Mouse (Mus musculus): ENCODE results near the gene Gm21887. TPM values are rescaled to one million over a fixed set of nuclear protein-coding genes. Genes with fewer than 3 reads are reported as not detected.
A peak's percentile ranks its signal among the peaks of the same experiment; 100 is the strongest.
"Not testable (repeated sequence)": the region's sequence is repeated elsewhere in the genome, so short reads cannot be mapped to it uniquely, and the experiment has no call there.

The Gm21887 gene
- polyA plus RNA-seq, 1 experiment from 2014 or later = 212 TPM

DNA sequence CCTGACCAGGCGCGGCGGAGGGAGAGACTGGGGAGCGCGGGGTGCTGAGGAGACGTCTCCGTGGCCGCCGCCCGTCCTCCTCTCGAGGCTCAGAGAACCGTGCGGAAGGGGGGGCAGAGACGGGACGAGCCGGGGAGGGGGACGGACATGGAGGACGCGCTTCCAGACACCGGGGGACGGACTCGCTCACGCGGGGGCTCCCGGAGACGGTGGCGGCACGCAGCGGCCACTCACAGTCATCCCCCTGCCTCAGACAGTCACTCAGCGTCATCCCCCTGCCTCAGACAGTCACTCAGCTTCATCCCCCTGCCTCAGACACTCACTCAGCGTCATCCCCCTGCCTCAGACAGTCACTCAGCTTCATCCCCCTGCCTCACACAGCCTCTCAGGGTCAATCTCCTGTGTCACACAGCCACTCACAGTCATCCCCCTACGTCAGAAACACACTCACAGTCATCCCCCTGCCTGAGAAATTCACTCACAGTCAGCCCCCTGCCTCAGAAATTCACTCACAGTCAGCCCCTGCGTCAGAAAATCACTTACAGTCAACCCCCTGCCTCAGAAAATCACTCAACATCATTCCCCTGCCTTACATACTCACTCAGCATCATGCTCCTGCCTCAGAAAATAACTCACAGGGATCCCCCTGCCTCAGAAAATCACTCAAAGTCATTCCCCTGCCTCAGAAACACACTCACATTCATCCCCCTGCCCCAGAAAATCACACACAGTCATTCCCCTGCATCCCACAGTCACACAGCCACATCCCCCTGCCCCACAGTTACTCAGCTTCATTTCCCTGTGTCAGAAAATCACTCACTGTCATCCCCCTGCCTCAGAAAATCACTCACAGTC, 15.2 kb upstream of the Gm21887 start:
- not testable (repeated sequence) for H3K4me1 ChIP-seq; H3K4me2 ChIP-seq (replicated peaks); H3K27me3 ChIP-seq; H3K9ac ChIP-seq; ATAC-seq (ENCODE audit: insufficient number of reproducible peaks, insufficient read depth, low FRiP score, low TSS enrichment); H3K4me3 ChIP-seq; H3K27ac ChIP-seq
- 24% methylated on average over 2 of the region's 33 CpGs for WGBS
- peaks cover 15% of the 10 kb centered on the region for H3K9me3 ChIP-seq
- H3K36me3 ChIP-seq = peaks cover 11% of the 10 kb centered on the region

DNA sequence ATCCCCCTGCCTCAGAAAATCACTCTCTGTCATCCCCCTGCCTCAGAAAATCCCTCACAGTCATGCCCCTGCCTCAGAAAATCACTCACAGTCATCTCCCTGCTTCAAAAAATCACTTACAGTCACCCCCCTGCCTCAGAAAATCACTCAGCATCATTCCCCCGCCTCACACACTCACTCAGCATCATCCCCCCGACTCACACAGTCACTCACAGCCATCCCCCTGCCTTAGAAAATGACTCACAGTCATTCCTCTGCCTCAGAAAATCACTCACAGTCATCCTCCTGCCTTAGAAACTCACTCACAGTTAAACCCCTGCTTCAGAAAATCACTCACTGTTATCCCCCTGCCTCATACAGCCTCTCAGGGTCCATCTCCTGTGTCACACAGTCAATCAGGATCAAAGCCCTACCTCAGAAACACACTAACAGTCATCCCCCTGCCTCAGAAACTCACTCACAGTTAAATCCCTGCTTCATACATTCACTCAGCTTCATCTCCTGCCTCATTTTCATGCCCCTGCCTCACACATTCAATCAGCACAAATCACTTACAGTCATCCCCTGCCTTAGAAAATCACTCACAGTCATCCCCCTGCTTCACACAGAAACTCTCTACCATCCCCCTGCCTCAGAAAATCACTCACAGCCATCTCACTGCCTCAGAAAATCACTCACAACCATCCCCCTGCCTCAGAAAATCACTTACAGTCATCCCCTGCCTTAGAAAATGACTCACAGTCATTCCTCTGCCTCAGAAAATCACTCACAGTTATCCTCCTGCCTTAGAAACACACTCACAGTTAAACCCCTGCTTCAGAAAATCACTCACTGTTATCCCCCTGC, 14.4 kb upstream of the Gm21887 start:
- not testable (repeated sequence) for H3K36me3 ChIP-seq; H3K9ac ChIP-seq; H3K27me3 ChIP-seq; ATAC-seq (ENCODE audit: insufficient number of reproducible peaks, insufficient read depth, low FRiP score, low TSS enrichment); H3K4me1 ChIP-seq; H3K27ac ChIP-seq; H3K9me3 ChIP-seq; H3K4me3 ChIP-seq; H3K4me2 ChIP-seq (replicated peaks)
- WGBS = 12% methylated on average over 2 of the region's 2 CpGs

DNA sequence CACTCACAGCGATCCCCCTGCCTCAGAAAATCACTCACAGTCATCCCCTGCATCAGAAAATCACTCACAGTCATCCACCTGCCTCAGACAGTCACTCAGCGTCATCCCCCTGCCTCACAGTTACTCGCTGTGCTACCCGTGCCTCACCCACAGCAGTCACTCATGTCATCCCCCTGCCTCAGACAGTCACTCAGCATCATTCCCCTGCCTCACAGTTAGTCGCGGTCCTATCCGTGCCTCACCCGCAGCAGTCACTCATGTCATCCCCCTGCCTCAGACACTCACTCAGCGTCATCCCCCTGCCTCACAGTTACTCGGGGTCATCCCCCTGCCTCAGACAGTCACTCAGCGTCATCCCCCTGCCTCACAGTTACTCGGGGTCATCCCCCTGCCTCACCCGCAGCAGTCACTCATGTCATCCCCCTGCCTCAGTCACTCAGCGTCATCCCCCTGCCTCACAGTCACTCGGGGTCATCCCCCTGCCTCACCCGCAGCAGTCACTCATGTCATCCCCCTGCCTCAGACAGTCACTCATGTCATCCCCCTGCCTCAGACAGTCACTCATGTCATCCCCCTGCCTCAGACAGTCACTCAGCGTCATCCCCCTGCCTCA, 13.4 kb upstream of the Gm21887 start:
- H3K27me3 ChIP-seq; H3K27ac ChIP-seq; H3K4me2 ChIP-seq (replicated peaks); H3K9ac ChIP-seq; H3K4me1 ChIP-seq; H3K4me3 ChIP-seq; ATAC-seq (ENCODE audit: insufficient number of reproducible peaks, insufficient read depth, low FRiP score, low TSS enrichment); H3K36me3 ChIP-seq; H3K9me3 ChIP-seq: not testable (repeated sequence)
- WGBS = no CpG with 5 or more reads among the region's 17 CpGs

DNA sequence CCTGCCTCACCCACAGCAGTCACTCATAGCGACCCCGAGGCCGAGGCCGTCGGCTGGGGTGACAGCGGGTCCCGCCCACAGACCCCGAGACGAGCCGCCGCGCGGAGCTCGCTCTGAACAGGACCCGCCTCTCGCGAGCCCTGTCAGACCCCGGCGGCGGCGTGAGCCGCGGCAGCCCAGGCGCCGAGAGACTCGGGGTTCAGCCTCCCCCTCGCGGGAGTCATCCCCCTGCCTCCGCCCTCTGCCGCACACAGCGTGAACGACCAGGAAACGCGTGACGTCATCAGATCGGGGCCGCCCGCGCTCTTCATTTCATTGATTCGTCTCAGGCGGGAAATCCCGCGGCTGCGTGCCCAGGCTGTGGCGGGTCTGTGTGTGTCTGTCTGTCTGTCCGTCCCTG, 12.5 kb upstream of the Gm21887 start:
- not testable (repeated sequence) for H3K36me3 ChIP-seq; ATAC-seq (ENCODE audit: insufficient number of reproducible peaks, insufficient read depth, low FRiP score, low TSS enrichment); H3K9me3 ChIP-seq; H3K9ac ChIP-seq; H3K4me2 ChIP-seq (replicated peaks); H3K4me1 ChIP-seq; H3K27ac ChIP-seq; H3K4me3 ChIP-seq; H3K27me3 ChIP-seq
- no CpG with 5 or more reads among the region's 46 CpGs for whole genome bisulfite sequencing

DNA sequence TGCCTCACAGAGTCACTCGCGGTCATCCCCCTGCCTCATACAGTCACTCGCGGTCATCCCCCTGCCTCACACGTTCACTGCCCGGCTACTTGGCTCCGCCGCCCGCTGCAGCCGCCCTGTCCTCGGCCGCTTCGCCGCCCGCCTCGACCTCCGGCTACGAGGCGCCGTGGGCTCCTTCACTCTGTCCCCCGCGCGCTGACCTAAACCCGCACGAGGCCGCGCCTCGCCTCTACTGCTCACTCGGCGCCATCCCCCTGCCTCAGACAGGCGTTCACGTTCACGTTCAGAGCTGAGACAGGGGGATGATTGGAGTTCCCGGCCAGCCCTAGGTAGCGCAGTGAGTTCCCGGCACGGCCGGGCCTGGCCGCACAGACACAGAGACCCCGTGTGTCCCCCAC, 12.0 kb upstream of the Gm21887 start:
- not testable (repeated sequence) for H3K4me2 ChIP-seq (replicated peaks)

DNA sequence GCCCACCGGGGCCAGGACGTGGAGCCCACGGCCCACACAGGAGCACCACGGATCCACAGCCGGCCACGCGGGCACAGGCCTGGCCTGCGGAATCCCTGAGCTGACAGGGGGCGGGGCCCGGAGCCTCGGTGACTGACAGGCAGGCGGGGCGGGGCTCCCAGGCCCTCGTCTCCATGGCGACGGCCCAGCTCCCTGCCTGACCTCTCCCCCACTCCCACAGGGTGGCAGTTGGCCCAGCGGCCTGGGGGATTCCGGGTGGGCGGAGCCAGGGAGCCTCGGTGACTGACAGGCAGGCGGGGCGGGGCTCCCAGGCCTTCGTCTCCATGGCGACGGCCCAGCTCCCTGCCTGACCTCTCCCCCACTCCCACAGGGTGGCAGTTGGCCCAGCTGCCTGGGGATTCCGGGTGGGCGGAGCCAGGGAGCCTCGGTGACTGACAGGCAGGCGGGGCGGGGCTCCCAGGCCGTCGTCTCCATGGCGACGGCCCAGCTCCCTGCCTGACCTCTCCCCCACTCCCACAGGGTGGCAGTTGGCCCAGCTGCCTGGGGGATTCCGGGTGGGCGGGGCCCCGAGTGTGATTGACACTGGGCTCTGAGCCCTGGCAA, 11.5 kb upstream of the Gm21887 start:
- not testable (repeated sequence) for H3K9ac ChIP-seq; H3K27me3 ChIP-seq; H3K36me3 ChIP-seq; H3K4me2 ChIP-seq (replicated peaks); H3K4me1 ChIP-seq; H3K9me3 ChIP-seq
- peak overlapping the region; percentile 23; the same call in 1 of the 2 replicates for H3K4me3 ChIP-seq
- WGBS = 11% methylated on average over 19 of the region's 37 CpGs
- peak overlapping the region; percentile 30; the same call in 1 of the 2 replicates for H3K27ac ChIP-seq
- ATAC-seq (ENCODE audit: insufficient number of reproducible peaks, insufficient read depth, low FRiP score, low TSS enrichment) = peak; percentile 76; the same call in 1 of the 2 replicates

More for the DNA sequence above, 12.0 kb upstream of the Gm21887 start:
- H3K9ac ChIP-seq, H3K36me3 ChIP-seq, H3K4me1 ChIP-seq, H3K27me3 ChIP-seq, H3K9me3 ChIP-seq: not testable (repeated sequence)
- WGBS = 25% methylated on average over 32 of the region's 40 CpGs
- ATAC-seq (ENCODE audit: insufficient number of reproducible peaks, insufficient read depth, low FRiP score, low TSS enrichment) = peak; percentile 43; the same call in 1 of the 2 replicates
- Histone ChIP-seq H3K27ac (peak overlapping the region; percentile 30; the same call in 1 of the 2 replicates), H3K4me3 (peak overlapping the region; percentile 23; the same call in 1 of the 2 replicates)

DNA sequence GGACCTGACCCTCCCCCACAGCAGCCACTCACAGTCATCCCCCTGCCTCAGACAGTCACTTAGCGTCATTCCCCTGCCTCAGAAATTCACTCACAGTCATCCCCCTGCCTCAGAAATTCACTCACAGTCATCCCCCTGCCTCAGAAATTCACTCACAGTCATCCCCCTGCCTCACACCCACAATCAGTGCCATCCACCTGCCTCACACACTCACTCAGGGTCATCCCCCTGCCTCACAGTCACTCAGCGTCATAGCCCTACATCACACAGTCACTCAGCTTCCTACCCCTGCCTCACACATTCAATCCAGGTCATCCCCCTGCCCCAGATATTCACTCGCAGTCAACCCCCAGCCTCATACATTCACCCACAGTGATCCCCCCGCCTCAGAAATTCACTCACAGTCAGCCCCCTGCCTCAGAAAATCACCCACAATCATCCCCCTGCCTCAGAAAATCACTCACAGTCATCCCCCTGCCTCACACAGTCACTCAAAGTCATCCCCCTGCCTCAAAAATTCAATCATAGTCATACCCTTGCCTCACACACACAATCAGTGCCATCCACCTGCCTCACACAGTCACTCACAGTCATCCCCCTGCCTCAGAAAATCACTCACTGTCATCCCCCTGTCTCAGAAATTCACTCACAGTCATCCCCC, 10.8 kb upstream of the Gm21887 start:
- not testable (repeated sequence) for H3K4me2 ChIP-seq (replicated peaks)
- 8% methylated on average over 3 of the region's 4 CpGs for WGBS

DNA sequence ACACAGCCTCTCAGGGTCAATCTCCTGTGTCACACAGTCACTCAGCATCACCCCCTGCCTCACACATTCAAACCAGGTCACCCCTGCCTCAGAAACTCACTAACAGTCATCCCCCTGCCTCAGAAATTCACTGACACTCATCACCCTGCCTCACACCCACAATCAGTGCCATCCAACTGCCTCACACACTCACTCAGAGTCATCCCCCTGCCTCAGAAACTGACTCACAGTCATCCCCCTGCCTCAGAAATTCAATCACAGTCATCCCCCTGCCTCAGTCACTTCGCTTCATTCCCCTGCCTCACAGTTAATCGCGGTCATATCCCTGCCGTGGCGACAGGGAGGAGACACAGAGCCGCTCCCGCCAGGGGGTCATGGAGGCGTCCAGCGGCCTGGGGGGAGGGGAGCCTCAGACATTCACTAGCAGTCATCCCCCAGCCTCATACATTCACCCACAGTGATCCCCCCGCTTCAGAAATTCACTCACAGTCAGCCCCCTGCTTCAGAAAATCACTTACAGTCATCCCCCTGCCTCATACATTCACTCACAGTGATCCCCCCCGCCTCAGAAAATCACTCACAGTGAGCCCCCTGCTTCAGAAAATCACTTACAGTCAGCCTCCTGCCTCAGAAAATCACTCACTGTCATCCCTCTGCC, 10.1 kb upstream of the Gm21887 start:
- not testable (repeated sequence) for H3K27ac ChIP-seq; H3K9ac ChIP-seq; H3K9me3 ChIP-seq; H3K4me1 ChIP-seq; H3K27me3 ChIP-seq; ATAC-seq (ENCODE audit: insufficient number of reproducible peaks, insufficient read depth, low FRiP score, low TSS enrichment); H3K36me3 ChIP-seq; H3K4me3 ChIP-seq; H3K4me2 ChIP-seq (replicated peaks)
- 31% methylated on average over 9 of the region's 11 CpGs for WGBS

More for the DNA sequence above, 10.8 kb upstream of the Gm21887 start:
- ATAC-seq (ENCODE audit: insufficient number of reproducible peaks, insufficient read depth, low FRiP score, low TSS enrichment); H3K36me3 ChIP-seq; H3K4me1 ChIP-seq; H3K9me3 ChIP-seq; H3K4me3 ChIP-seq; H3K9ac ChIP-seq; H3K27me3 ChIP-seq; H3K27ac ChIP-seq: not testable (repeated sequence)

DNA sequence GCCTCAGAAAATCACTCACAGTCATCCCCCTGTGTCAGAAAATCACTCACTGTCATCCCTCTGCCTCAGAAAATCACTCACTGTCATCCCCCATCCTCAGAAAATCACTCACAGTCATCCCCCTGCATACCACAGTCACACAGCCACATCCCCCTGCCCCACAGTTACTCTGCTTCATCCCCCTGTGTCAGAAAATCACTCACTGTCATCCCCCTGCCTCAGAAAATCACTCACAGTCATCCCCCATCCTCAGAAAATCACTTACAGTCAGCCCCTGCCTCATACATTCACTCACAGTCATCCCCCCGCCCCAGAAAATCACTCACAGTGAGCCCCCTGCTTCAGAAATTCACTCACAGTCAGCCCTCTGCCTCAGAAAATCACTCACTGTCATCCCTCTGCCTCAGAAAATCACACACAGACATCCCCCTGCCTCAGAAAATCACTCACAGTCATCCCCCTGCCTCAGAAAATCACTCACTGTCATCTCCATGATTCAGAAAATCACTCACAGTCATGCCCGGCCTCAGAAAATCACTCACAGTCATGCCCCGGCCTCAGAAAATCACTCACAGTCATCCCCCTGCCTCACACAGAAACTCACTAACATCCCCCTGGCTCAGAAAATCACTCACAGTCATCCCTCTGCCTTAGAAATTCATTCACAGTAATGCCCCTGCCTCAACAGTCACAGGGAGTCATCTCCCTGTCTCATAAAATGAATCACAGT, 9.4 kb upstream of the Gm21887 start:
- H3K36me3 ChIP-seq; H3K4me2 ChIP-seq (replicated peaks); ATAC-seq (ENCODE audit: insufficient number of reproducible peaks, insufficient read depth, low FRiP score, low TSS enrichment); H3K4me1 ChIP-seq; H3K4me3 ChIP-seq; H3K9ac ChIP-seq; H3K27me3 ChIP-seq; H3K27ac ChIP-seq: not testable (repeated sequence)
- 8% methylated on average over 2 of the region's 3 CpGs for WGBS
- H3K9me3 ChIP-seq = peaks cover 11% of the 10 kb centered on the region; the same call in 1 of the 2 replicates

DNA sequence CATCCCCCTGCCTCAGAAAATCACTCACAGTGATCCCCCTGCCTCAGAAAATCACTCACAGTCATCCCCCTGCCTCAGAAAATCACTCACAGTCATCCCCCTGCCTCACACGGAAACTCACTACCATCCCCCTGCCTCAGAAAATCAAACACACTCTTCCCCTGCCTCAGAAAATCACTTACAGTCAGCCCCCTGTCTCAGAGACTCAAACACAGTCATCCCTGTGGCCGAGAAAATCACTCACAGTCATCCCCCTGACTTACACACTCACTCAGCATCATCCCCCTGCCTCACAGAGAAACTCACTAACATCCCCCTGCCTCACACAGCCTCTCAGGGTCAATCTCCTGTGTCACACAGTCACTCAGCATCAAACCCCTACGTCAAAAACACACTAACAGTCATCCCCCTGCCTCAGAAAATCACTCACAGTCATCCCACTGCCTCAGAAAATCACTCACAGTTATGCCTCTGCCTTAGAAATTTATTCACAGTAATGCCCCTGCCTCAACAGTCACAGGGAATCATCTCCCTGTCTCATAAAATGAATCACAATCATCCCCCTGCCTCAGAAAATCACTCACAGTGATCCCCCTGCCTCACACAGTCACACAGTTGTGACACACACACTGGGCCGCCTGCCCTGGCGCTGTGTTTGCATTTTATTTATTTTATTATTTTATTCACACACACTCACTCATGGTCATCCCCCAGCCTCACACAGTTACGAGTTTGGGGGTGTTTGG, 8.6 kb upstream of the Gm21887 start:
- not testable (repeated sequence) for H3K4me1 ChIP-seq; H3K27me3 ChIP-seq; H3K36me3 ChIP-seq; ATAC-seq (ENCODE audit: insufficient number of reproducible peaks, insufficient read depth, low FRiP score, low TSS enrichment); H3K9ac ChIP-seq; H3K4me2 ChIP-seq (replicated peaks); H3K27ac ChIP-seq; H3K4me3 ChIP-seq
- peaks cover 12% of the 10 kb centered on the region; the same call in 1 of the 2 replicates for H3K9me3 ChIP-seq
- 35% methylated on average over 6 of the region's 6 CpGs for WGBS
